Mouse (Mus musculus) G1E (cell line): ENCODE measurements at regions not wholly inside any gene's neighbourhood (a gene's known extent, or its start where the extent isn't known, plus 50 kb on each side); places are given as distances from the start of the nearest gene placed in this dataset.

Source experiments
- CTCF ChIP-seq: IDR thresholded peaks from 2 replicates; pipeline ENCODE4 v1.5.1; 2012; ENCODE audit warnings: low read depth, low read length, inconsistent platforms, mixed read lengths
- GATA2 ChIP-seq: IDR thresholded peaks from 2 replicates; pipeline ENCODE4 v1.6.1; 2012; ENCODE audit warnings: low read depth, low read length, inconsistent platforms, borderline replicate concordance
- TAL1 ChIP-seq: conservative IDR thresholded peaks from 2 replicates; pipeline ENCODE4 v1.6.1; 2012; ENCODE audit warnings: low read depth, low read length, inconsistent platforms, mixed read lengths

DNA sequence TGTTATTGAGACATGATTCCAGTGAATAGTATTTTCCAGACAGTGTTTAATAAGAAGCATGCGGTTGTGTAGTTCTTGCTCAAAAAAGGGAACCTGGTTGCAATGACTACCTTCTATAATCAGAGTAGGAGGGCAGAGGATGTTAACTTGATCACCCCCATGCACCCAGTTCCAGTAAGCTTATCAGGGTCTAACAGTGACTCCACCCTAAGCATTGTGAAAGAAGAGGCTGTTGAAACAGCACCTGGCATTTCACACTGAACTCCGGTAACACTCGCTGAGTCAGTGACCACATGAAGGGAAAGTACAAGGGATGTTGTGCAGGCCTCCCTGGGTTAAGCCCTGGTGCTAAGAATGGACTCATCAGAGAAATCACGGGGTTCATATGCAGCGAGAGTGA lies 1253.8 kb upstream of the Zeb2 start:
- TF ChIP-seq CTCF (no peak), TAL1 (peak; percentile 81), GATA2 (no peak)
